Mouse (Mus musculus) layer of hippocampus, adult 18-20 months (tissue): ENCODE data around the gene Cygb. TPM values are rescaled to one million over a fixed set of nuclear protein-coding genes. Genes with fewer than 3 reads are reported as not detected.

Source experiments
- DNase-seq, 2 experiments: peaks; one replicate each; pipeline ENCODE4 v3.0.0; 2022; ENCODE audit warnings: low spot score in 2 of 2
- long read RNA-seq: library from polyadenylated mRNA; stranded (forward); transcript quantifications from one replicate; pipeline ENCODE4 v2.0.0, GENCODE M21; 2021
- total RNA-seq, 2 experiments: library from RNA; stranded (reverse); gene quantifications; 2 replicates each; pipeline ENCODE4 v1.2.3; 2021

Gene Cygb
- 10 to 100 TPM; 71.3 to 80.7 TPM for total RNA-seq
- long read RNA-seq, transcript Cygb-201 (4 exons, 2,331 nt) = major isoform, 74 of 98 reads
- long read RNA-seq, partial matches to known transcripts = 4 of 98 reads
- long read RNA-seq, other reads (novel, unspliced or antisense) = 20 of 98 reads

DNA sequence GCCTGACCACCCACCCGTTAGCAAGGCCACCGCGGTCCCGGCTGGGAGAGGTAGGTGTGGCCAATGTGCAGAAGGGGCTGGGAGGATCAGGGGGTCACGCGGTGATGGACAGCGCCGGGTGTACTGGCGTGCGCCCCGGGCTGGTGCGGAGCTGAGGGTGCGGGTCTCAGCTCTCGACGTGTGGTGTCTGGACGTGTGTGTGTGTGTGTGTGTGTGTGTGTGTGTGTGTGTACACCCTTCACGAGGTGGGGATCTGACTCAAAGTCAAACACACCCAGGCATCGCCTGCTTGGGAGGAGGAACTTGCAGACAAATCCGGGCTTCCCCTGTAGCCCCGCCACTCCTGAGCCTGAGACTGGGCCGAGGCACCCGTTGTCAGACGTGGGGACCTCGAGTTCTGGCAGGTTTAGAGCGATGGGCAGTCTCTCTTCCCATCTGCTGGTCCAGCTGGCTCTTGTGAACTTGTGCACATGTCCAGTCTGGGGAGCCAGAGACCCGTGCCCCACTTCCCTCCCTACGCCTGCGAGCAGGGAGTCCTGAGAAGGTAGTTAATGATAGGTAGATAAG lies at the start of gene Cygb:
Gene Cygb (minus strand): TSS at position 59 of the 567 bp plus-strand sequence.
- no peak for DNase-seq

DNA sequence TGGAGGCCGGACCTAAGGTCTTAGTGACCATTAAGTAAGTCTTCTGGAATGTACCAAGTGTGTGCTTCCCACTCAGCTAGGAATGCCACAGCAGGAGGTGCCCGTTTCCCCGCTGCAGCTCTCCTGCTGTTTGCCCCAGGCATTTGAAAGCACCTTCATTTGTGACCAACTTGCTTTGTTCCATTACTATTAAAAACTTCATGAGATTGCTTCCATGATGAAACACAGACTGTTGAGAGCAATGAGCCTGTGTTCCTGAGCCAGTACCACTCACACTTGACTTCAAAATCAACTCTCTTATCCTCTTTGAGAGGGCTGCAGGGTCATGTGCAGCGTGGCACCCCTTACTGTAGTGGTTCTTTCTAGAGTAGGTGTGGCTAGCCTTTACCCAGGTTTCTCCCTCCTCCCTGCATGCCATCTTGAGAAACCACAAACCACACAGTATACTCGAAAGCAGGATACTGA lies 47.3 kb upstream of the Cygb start:
- DNase-seq = no peak

GRCm38 (mm10) chr11:116697521-116697920 lies 43.4 kb upstream of the Cygb start:
- DNase-seq = no peak

GRCm38 (mm10) chr11:116696426-116696825 lies 42.3 kb upstream of the Cygb start:
- DNase-seq = no peak

GRCm38 (mm10) chr11:116695194-116695880 lies 41.2 kb upstream of the Cygb start:
- DNase-seq = no peak

GRCm38 (mm10) chr11:116694250-116695193 lies 40.4 kb upstream of the Cygb start:
- no peak for DNase-seq

DNA sequence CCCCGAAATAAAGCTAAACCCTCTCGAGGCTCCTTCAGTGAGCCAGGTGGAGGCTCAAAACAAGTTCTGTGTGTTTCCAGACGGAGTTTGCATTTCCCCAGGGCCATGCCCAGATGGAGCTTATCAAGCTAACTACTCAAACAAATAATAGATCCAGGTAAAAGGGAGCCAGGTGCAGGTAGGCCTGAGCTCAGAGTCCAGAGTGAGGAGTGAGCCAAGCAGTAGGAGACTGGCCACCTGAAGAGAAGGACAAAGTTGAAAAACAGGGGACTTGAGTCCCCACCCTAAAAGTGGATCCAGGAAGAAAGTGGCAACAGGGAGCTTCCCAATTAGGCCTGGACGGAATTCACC lies 39.8 kb upstream of the Cygb start:
- no peak for DNase-seq

DNA sequence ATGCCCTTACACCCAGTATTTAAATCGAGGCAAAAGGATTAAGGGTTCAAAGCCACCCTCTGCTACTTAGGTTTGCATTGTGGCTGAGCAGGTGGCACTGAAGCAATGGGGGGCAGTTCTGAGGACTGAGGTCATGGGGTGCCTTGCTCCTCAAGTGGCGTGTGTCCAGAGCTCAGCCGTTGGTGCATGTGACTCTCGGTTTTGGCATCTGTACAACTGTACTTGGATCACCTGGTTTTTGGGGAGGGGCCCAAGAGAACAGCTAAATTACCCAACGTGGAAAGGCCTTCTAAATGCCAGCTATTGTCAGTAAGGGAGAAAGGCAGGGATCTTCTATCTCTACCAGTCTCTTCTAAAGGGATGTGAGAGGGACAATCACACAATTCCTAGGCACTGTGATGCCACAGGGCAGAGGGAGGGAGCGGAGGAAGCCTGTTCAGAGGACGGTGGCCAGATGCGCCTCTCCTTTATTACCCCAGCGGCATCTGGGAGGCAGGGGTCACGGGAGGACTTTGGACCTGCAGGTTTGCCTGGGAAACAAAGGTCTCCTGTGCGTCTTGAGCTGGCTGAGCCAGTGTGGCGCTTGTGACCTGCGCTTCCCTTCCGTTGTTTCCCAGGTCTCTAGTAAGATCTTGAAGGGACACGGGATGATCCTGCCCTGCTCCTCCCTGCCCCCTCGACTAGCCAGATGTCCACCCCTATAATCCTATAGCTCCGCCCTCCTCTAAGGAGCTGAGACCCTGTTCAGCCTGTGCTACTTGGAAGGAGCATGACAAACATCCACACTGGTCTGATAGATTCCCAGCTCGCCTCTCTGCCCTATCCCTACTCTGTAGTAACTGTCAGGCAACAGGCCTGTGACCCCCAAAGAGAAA lies 36.8 kb upstream of the Cygb start:
- DNase-seq = no peak

- DNase-seq = no peak
These were observed 35.5 kb upstream of the Cygb start for GRCm38 (mm10) chr11:116689622-116690021.

- no peak for DNase-seq
These were observed 33.8 kb upstream of the Cygb start for GRCm38 (mm10) chr11:116687897-116688296.

DNA sequence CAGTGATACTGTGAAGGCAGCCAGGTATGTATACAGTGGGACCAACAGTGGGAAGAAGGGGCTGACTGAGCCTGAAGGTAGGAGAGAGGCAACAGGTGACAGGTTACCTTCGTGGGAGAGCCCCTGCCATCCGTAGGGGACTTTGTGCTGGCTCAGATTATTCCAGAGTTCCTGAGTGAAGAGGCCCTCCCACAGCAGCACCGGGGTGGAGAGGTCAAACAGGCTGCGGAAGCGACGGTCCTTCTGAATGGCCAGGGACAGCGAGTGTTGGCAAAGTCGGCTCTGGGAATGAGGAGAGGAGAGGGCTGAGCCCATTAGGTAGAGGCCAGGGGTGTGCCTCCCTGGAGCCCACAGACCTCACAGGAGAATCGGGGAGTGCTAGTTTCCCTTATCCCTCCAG lies 31.6 kb upstream of the Cygb start:
- DNase-seq = no peak

DNA sequence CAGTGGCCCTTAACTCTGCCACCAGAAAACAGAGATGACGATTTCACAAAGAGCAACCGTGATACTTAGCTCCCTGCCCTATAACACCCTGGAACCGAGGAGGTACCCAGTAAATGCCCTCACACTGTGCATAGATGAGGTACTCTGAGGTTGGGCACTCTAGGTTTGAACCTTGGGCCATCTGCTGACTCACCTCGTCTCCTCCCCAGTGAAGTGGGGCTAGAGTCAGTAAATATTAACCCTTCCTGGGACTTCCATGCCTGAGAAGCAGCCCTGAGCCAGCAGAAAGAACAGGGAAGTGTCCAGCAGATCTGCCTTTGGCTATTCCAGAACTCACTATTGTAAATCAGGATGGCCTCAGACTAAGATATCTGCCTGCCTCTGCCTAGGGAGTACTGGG lies 29.7 kb upstream of the Cygb start:
- no peak for DNase-seq

DNA sequence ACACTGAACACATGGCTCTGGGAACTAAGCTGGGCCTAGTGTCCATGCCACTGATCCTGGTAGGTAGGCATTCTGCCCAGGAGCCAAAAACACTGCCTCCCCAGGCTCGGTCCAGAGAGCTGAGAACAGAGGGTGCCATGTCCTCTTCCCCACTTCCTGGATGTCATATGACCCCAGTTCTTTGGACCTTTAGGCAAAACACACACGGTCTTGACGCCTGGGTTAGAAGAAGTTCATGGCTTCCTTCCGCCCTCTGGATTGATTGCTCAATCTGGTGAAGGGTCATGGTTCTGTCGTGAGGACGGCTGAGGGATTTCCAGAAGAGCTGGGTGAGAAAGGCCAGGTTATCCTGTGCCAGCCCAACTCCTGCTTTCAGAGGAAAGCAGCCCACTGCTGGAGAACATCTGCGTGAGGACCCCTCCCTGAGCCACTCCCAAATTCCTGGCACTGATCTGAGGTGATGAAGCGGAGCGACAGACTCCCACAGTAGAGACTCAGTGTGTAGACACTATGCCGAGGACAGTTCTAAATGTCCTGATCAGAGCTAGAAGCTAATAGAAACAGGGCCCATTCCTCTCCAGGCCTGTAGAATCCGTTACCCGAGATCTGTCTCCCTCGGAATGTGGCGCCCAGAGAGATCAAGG lies 28.5 kb upstream of the Cygb start:
- no peak for DNase-seq

DNA sequence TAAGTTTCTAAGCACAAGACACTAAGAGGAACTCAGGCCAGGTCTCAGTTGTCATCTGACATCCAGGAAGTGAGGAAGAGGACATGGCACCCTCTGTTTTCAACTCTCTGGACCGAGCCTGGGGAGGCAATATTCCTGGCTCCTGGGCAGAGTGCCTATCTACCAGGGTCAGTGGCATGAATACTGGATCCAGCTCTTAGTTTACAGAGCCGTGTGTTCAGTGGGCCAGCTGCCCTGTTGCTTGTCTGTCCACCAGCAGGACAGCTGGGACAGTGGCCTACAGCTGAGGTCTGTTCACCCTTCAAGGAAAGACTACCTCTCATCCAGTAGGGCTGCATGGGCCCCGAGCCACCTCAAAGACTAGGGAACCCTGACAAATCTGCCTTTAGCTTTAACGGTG lies 27.0 kb upstream of the Cygb start:
- DNase-seq = no peak

GRCm38 (mm10) chr11:116680321-116681091 lies 26.4 kb upstream of the Cygb start:
- no peak for DNase-seq

DNA sequence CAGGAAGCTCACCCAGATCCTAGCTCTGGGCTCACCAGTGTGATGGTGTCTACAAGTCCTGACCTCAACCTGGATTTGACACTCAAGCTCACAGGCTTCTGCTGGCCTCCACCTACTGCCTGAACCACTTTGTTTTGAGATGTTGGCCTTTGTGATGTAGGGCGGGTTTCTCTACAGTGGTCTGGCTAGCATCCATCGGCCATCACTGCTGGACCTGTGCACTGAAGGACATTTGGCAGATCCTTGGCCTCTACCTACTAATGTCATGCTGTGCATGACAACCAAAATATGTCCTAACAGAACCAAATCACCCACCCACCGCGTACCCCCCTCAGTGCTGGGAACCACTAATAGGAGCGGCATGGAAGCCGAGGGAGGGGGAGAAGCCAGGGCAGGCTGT lies 25.0 kb upstream of the Cygb start:
- DNase-seq = no peak

DNA sequence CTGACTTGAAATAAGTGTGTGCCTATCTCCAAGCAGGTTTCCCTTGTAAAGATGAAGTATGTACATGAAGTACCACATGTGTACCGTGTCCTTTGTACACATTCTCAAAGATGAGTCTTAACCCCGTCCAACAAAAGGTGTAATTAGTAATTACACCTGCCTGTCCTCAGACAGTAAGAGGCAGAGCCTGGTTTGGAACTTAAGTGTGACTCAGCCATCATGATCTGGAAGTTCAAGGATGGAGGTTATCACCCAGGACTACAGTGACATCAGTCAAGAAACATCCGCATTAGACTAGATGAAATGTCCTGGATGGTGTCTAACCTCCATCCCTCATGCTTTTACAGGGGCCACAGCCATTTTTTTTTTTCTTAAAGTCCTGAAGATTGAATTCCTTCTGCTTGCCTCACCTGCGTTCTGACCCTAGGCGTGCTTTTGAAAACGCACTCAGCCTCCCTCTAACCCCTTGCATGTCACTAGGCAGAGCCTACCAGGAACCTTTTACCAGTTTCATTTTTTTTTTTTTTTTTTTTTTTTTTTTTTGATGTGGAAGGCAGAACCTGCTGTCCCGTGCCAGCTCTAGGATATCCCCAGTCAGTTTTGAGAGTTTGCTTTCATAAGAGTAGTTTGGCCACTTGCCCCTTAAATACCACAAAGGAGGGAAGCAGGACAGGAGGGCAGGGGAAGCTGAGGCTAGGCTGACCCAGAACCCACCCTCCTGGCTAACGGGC lies 23.8 kb upstream of the Cygb start:
- DNase-seq = no peak

GRCm38 (mm10) chr11:116676175-116676976 lies 22.3 kb upstream of the Cygb start:
- DNase-seq = no peak
